Mouse (Mus musculus): ENCODE data around the gene Plpp2. TPM values are rescaled to one million over a fixed set of nuclear protein-coding genes. Genes with fewer than 3 reads are reported as not detected.
A peak's percentile ranks its signal among the peaks of the same experiment; 100 is the strongest.

Gene Plpp2
- polyA plus RNA-seq, 1 experiment from 2014 or later, result 21.8 TPM

DNA sequence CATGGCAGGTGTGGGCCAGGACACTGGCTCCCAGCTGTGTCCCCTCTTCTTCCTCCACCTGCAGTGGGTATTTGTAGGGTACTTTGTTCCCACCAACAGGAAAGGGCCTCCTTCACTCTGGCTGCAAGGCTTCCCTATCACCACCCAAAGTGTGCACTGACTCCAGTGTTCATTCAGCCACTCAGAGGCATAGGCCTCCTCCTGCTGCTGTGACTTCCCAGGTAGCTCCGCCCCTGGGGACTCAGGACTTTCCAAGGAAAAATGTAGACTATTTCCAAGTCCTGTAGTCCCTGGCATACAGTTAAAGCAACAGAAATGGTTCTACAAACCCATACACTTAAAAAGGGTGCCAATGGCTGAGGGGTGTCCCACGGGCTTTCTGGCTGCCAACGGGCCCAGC lies 918 bp downstream of the Plpp2 start:
- Histone ChIP-seq H3K9ac (ENCODE audit: low read length) (no peak overlapping the region), H3K4me2 (ENCODE audit: low read depth, severe bottlenecking) (peak overlapping the region; percentile 77), H3K4me3 (ENCODE audit: low read depth, low read length) (peak overlapping the region; percentile 44), H3K27ac (replicated peaks; ENCODE audit: low read depth, low read length) (no peak overlapping the region), H3K36me3 (ENCODE audit: control insufficient read depth, insufficient read depth, low read length) (no peaks in the 10 kb centered on the region; the same call in 1 of the 2 replicates), H3K4me1 (ENCODE audit: control insufficient read depth, insufficient read depth, low read length) (no peaks in the 10 kb centered on the region), H3K27me3 (ENCODE audit: control insufficient read depth, insufficient read depth, low read length) (no peaks in the 10 kb centered on the region), H3K9me3 (ENCODE audit: control insufficient read depth, low read length) (no peaks in the 10 kb centered on the region)
- ATAC-seq (ENCODE audit: insufficient number of reproducible peaks, low FRiP score, low TSS enrichment, low read depth) (no peak), DNase-seq (ENCODE audit: low spot score) (peak; percentile 33)
- 26% methylated on average over 3 of the region's 3 CpGs for WGBS

DNA sequence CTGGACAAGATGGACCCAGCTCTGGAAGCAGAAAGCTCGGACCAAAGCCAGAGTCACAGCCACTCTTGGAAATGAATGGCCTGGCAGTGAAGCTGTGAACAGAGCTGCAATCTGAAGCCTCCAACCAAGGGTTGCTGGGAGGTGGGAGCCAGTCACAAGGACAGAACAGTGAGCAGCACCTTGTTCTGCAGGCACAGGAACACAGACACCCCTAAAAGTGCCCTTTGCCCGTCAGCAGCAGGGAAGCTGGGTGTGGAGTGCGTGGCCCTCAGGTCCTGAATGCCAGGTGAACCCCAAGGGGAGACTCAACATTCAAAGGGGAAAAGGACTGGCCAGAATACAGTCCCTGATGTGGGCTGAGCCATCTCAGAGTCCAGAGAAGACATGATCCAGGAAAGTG lies 2.0 kb downstream of the Plpp2 start:
- Histone ChIP-seq H3K4me3 (ENCODE audit: low read depth, low read length) (no peak overlapping the region), H3K4me2 (ENCODE audit: low read depth, severe bottlenecking) (no peak overlapping the region), H3K27ac (replicated peaks; ENCODE audit: low read depth, low read length) (no peak overlapping the region), H3K9ac (ENCODE audit: low read length) (no peak overlapping the region), H3K27me3 (ENCODE audit: control insufficient read depth, insufficient read depth, low read length) (no peaks in the 10 kb centered on the region), H3K4me1 (ENCODE audit: control insufficient read depth, insufficient read depth, low read length) (no peaks in the 10 kb centered on the region), H3K9me3 (ENCODE audit: control insufficient read depth, low read length) (no peaks in the 10 kb centered on the region), H3K36me3 (ENCODE audit: control insufficient read depth, insufficient read depth, low read length) (peaks cover 2% of the 10 kb centered on the region; the same call in 1 of the 2 replicates)
- DNase-seq (ENCODE audit: low spot score) (peak; percentile 20), ATAC-seq (ENCODE audit: insufficient number of reproducible peaks, low FRiP score, low TSS enrichment, low read depth) (no peak)
- 89% methylated on average over 3 of the region's 3 CpGs for WGBS

- H3K4me3 ChIP-seq (ENCODE audit: low read depth, low read length), result no peak overlapping the region
- ATAC-seq (ENCODE audit: insufficient number of reproducible peaks, low FRiP score, low TSS enrichment, low read depth), result no peak
- H3K4me2 ChIP-seq (ENCODE audit: low read depth, severe bottlenecking), result no peak overlapping the region
- peaks cover 2% of the 10 kb centered on the region; the same call in 1 of the 2 replicates for H3K36me3 ChIP-seq (ENCODE audit: control insufficient read depth, insufficient read depth, low read length)
- peak; percentile 18 for DNase-seq (ENCODE audit: low spot score)
- H3K9ac ChIP-seq (ENCODE audit: low read length), result no peak overlapping the region
- no peaks in the 10 kb centered on the region for H3K4me1 ChIP-seq (ENCODE audit: control insufficient read depth, insufficient read depth, low read length)
- no peaks in the 10 kb centered on the region for H3K27me3 ChIP-seq (ENCODE audit: control insufficient read depth, insufficient read depth, low read length)
- no peak overlapping the region for H3K27ac ChIP-seq (replicated peaks; ENCODE audit: low read depth, low read length)
- WGBS, result 91% methylated on average over 12 of the region's 13 CpGs
- no peaks in the 10 kb centered on the region for H3K9me3 ChIP-seq (ENCODE audit: control insufficient read depth, low read length)
These were observed 2.9 kb downstream of the Plpp2 start for GRCm38 (mm10) chr10:79530721-79531120.

DNA sequence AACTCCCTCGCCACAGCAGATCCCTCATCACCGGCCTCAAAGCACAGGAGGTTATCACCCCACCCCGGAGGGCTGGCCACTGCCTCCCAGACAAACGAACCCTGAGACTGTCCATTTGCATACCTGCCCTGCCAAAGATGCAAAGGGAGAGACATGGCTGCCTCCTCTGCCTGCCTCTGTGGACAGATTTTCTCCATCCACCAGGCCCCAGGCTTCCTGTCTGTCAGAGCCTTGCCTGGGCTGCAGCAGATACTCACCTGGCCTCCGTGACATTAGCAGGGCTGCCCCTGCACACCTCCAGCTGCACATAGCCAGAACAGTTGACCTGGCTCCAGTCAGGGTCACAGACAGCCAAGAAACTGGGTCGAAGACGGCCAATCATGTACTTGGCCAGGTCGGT lies 3.4 kb downstream of the Plpp2 start:
- WGBS, result 80% methylated on average over 8 of the region's 8 CpGs
- Histone ChIP-seq H3K27me3 (ENCODE audit: control insufficient read depth, insufficient read depth, low read length) (no peaks in the 10 kb centered on the region), H3K27ac (replicated peaks; ENCODE audit: low read depth, low read length) (no peak overlapping the region), H3K4me3 (ENCODE audit: low read depth, low read length) (no peak overlapping the region), H3K4me2 (ENCODE audit: low read depth, severe bottlenecking) (no peak overlapping the region), H3K4me1 (ENCODE audit: control insufficient read depth, insufficient read depth, low read length) (no peaks in the 10 kb centered on the region), H3K36me3 (ENCODE audit: control insufficient read depth, insufficient read depth, low read length) (peaks cover 2% of the 10 kb centered on the region; the same call in 1 of the 2 replicates), H3K9ac (ENCODE audit: low read length) (no peak overlapping the region), H3K9me3 (ENCODE audit: control insufficient read depth, low read length) (no peaks in the 10 kb centered on the region)
- no peak for ATAC-seq (ENCODE audit: insufficient number of reproducible peaks, low FRiP score, low TSS enrichment, low read depth)
- DNase-seq (ENCODE audit: low spot score), result peak; percentile 18

DNA sequence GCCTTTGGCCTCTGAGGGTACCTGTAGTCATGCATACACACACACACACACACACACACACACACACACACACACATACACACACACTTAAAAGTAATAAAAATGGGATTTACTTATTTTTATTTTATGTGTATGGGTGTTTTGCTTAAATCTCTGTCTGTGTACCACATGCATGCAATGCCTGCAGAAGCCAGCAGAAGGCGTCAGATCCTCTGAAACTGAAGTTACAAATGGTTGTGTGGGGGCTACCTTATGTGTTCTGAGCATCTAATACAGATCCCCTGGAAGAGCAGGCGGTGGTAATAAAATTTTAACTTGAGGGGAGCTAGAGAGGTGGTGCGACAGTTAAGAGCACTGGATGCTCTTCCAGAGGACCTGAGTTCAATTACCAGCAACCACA lies 5.5 kb downstream of the Plpp2 start:
- peaks cover 2% of the 10 kb centered on the region; the same call in 1 of the 2 replicates for H3K36me3 ChIP-seq (ENCODE audit: control insufficient read depth, insufficient read depth, low read length)
- H3K9me3 ChIP-seq (ENCODE audit: control insufficient read depth, low read length), result no peaks in the 10 kb centered on the region
- DNase-seq (ENCODE audit: low spot score), result peak; percentile 20
- H3K9ac ChIP-seq (ENCODE audit: low read length), result no peak overlapping the region
- no peak overlapping the region for H3K4me3 ChIP-seq (ENCODE audit: low read depth, low read length)
- H3K27me3 ChIP-seq (ENCODE audit: control insufficient read depth, insufficient read depth, low read length), result no peaks in the 10 kb centered on the region
- WGBS, result 74% methylated on average over 3 of the region's 3 CpGs
- H3K27ac ChIP-seq (replicated peaks; ENCODE audit: low read depth, low read length), result no peak overlapping the region
- H3K4me2 ChIP-seq (ENCODE audit: low read depth, severe bottlenecking), result no peak overlapping the region
- H3K4me1 ChIP-seq (ENCODE audit: control insufficient read depth, insufficient read depth, low read length), result no peaks in the 10 kb centered on the region
- ATAC-seq (ENCODE audit: insufficient number of reproducible peaks, low FRiP score, low TSS enrichment, low read depth), result no peak

DNA sequence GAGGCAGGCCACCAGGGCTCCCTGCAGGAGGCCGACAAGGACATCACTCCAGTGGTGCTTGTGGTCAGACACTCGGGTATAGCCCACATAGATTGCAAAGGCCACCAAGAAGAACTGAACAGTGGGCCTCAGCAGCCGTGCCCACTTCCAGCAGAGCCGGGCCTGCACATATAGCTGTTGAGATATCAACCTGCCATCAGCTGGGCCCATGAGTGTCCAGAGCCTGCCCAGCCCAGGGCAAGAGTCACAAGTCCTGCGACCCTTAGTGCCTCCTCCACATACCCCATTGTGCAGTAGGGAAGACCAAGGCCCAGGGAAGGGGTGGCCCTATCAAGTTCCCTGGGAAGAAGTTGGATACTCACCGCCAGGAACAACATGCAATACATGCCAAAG lies 6.1 kb downstream of the Plpp2 start:
- 85% methylated on average over 6 of the region's 6 CpGs for WGBS
- no peaks in the 10 kb centered on the region for H3K4me1 ChIP-seq (ENCODE audit: control insufficient read depth, insufficient read depth, low read length)
- no peaks in the 10 kb centered on the region for H3K27me3 ChIP-seq (ENCODE audit: control insufficient read depth, insufficient read depth, low read length)
- H3K4me2 ChIP-seq (ENCODE audit: low read depth, severe bottlenecking), result no peak overlapping the region
- no peak overlapping the region for H3K4me3 ChIP-seq (ENCODE audit: low read depth, low read length)
- no peaks in the 10 kb centered on the region for H3K9me3 ChIP-seq (ENCODE audit: control insufficient read depth, low read length)
- no peak overlapping the region for H3K27ac ChIP-seq (replicated peaks; ENCODE audit: low read depth, low read length)
- no peak overlapping the region for H3K9ac ChIP-seq (ENCODE audit: low read length)
- DNase-seq (ENCODE audit: low spot score) (peak; percentile 15), ATAC-seq (ENCODE audit: insufficient number of reproducible peaks, low FRiP score, low TSS enrichment, low read depth) (no peak)
- peaks cover 2% of the 10 kb centered on the region; the same call in 1 of the 2 replicates for H3K36me3 ChIP-seq (ENCODE audit: control insufficient read depth, insufficient read depth, low read length)

DNA sequence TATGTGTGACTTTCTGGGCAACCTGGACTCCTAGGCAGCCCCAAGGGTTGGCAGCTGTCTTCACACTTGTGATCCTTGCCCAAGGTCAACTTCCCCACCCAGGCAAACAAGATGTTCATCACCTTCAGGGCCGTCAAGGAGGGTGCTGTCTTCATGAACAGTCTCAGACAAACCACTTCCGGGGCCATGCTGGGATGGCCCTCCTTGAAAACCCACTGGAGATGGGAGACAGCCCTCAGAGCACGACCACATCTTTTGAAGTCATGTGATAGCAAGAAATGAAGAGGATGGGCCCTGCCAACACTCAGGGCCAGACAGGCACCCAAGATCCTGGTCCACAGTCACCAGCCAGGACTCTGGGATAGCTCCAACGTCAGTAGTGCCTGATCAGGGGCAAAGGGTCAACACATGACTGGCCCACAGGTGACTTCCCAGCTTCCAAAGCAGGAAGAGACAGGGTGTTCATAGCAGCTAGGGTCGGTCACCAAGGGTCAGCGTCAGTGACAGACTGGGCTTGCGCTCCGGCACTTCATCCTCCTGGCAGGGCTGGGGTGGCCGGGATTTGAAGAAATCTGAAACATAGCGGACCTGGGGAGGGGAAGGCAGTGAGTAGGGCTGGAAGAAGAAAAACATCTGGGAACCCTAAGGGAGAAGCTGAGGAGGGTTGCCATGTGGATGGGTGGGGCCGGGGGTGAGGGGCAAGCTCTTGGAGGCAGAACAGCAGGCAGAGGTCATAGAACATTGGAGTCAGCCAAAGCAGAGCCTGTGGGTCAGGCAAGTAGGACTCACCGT lies 6.7 kb downstream of the Plpp2 start:
- H3K9ac ChIP-seq (ENCODE audit: low read length), result no peak overlapping the region
- WGBS, result 91% methylated on average over 12 of the region's 12 CpGs
- no peak overlapping the region for H3K27ac ChIP-seq (replicated peaks; ENCODE audit: low read depth, low read length)
- peak; percentile 16 for DNase-seq (ENCODE audit: low spot score)
- H3K4me3 ChIP-seq (ENCODE audit: low read depth, low read length), result no peak overlapping the region
- H3K4me1 ChIP-seq (ENCODE audit: control insufficient read depth, insufficient read depth, low read length), result no peaks in the 10 kb centered on the region
- no peaks in the 10 kb centered on the region for H3K9me3 ChIP-seq (ENCODE audit: control insufficient read depth, low read length)
- peaks cover 2% of the 10 kb centered on the region; the same call in 1 of the 2 replicates for H3K36me3 ChIP-seq (ENCODE audit: control insufficient read depth, insufficient read depth, low read length)
- ATAC-seq (ENCODE audit: insufficient number of reproducible peaks, low FRiP score, low TSS enrichment, low read depth), result no peak
- H3K4me2 ChIP-seq (ENCODE audit: low read depth, severe bottlenecking), result no peak overlapping the region
- H3K27me3 ChIP-seq (ENCODE audit: control insufficient read depth, insufficient read depth, low read length), result no peaks in the 10 kb centered on the region

DNA sequence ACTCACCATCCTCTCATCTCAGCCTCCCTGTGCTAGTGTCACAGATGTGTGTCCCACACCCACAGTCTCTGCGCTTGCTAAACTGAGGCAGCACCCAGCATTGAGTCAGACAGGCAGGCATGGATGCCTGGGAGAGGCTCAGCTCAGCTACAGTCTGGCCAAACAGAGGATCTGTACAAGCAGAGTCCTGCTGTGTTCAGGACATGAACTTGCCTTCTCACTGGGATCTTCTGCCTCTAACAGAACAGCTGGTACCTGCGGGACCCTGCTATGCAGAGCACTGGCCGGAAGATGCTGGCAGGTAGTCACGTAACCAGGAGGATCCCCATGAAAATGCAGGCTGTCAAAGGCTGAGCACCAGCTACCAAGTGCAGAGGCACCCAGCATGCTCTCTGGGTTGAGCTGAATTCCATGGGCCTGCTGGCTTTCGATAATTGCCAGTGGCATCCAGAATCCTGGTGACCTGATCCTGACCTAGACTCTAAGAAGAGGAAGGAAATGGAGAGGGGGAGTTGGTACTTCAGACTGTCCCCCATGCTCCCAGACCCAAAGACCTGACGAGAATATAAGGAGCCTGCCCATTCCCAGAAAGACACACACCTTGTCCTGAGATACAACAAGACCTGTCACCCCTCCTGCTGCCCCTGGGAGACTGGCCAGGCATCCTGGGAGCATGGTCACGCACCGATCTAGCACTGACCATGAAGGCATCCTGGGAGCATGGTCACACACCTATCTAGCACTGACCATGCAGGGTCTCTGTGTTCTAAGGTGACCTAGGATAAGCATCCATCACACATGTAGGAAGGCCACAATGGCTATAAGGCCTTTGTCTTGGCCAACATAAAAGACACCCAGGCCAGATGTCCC lies 7.9 kb downstream of the Plpp2 start:
- Histone ChIP-seq H3K9ac (ENCODE audit: low read length) (no peak overlapping the region), H3K4me3 (ENCODE audit: low read depth, low read length) (no peak overlapping the region), H3K4me1 (ENCODE audit: control insufficient read depth, insufficient read depth, low read length) (no peaks in the 10 kb centered on the region), H3K36me3 (ENCODE audit: control insufficient read depth, insufficient read depth, low read length) (peaks cover 2% of the 10 kb centered on the region; the same call in 1 of the 2 replicates), H3K4me2 (ENCODE audit: low read depth, severe bottlenecking) (no peak overlapping the region), H3K9me3 (ENCODE audit: control insufficient read depth, low read length) (no peaks in the 10 kb centered on the region), H3K27me3 (ENCODE audit: control insufficient read depth, insufficient read depth, low read length) (no peaks in the 10 kb centered on the region), H3K27ac (replicated peaks; ENCODE audit: low read depth, low read length) (no peak overlapping the region)
- WGBS, result 90% methylated on average over 8 of the region's 8 CpGs
- no peak for ATAC-seq (ENCODE audit: insufficient number of reproducible peaks, low FRiP score, low TSS enrichment, low read depth)
- DNase-seq (ENCODE audit: low spot score), result peak; percentile 17

Measured in limb, embryonic 11.5 days (tissue).